Mouse (Mus musculus): Measurements from ENCODE around the gene Slc15a2.

DNA sequence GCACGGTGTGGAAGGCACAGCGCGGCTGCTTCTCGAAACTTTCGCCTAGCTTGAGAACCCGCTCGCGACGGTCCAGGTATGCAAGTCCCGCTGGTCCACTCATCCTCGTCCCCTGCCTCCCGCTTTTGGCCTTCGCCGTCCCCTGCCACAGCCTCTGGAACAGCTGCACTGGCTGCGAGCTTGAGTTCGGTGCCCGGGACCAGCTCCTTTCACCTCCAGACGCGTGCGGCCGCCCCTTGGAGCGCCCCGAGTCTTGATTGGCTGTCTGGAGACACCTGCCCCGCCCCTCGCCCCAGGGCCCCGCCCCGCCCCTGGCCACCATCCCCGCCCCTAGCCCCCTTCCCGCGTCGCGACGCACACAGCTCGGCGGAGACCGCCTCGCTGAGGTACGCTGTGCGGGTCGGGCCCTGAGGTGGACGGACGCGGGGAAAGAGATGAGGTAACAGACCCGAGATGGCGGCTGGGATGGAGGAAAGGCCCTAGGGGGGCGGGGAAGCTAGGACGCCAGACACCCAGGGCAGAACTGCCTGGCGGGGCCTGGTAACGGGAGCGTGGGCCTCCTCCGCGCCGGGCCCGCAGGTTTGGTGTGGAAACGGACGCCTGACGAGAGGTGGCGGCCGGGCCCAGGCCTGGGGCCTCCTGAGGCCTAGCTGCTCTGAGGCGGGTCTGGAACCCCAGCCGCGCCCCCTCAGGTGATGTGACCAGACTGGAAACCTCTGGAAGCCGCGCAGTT lies 43.5 kb upstream of the Slc15a2 start, which contains the start of gene Iqcb1:
- TF ChIP-seq CTCF (IDR thresholded peaks at IDR 0.05; ENCODE audit: borderline replicate concordance, insufficient read depth, low read length) (no peak), POLR2A (IDR thresholded peaks at IDR 0.05; ENCODE audit: low read depth, low read length) (peak; percentile 78)

All from embryonic fibroblast, embryonic 13.5 days (primary cell).